In genomic region chr15:18482385-18482784, GRCm38 (mm10) we compare ENCODE assay signal across 15 mouse cellular contexts.
"Had no signal": no experiment of that assay in that cellular context is flagged by ENCODE, and none has a peak within 500 bp of the region (broad histone marks: within the 10 kb centered on the region; RNA-seq: fewer than 3 reads in every experiment).

No protein-coding gene starts in this region.

- H3K4me3 ChIP-seq: neural tube, embryonic 13.5 days; neural tube, embryonic 15.5 days; stomach, embryonic 15.5 days had no signal

- H3K4me2 ChIP-seq: neural tube, embryonic 13.5 days; neural tube, embryonic 15.5 days; stomach, embryonic 15.5 days had no signal

- H3K36me3 ChIP-seq: neural tube, embryonic 13.5 days; neural tube, embryonic 15.5 days; stomach, embryonic 15.5 days had no signal

- DNase-seq: retina, postnatal 1 day; right cerebral cortex, adult 18-20 months; right cerebral cortex, postnatal 14 days; right cerebral cortex, postnatal 25 days; right cerebral cortex, postnatal 4 days; spleen, adult 18-20 months; thymus, adult 18-20 months; thymus, adult 2 months; thymus, postnatal 14 days; thymus, postnatal 25 days; thymus, postnatal 36 days; thymus, postnatal 4 days had no signal

- H3K27me3 ChIP-seq: neural tube, embryonic 13.5 days; neural tube, embryonic 15.5 days; stomach, embryonic 15.5 days had no signal
